Mouse (Mus musculus): ENCODE measurements around the gene Alkbh1.

Gene Alkbh1

DNA sequence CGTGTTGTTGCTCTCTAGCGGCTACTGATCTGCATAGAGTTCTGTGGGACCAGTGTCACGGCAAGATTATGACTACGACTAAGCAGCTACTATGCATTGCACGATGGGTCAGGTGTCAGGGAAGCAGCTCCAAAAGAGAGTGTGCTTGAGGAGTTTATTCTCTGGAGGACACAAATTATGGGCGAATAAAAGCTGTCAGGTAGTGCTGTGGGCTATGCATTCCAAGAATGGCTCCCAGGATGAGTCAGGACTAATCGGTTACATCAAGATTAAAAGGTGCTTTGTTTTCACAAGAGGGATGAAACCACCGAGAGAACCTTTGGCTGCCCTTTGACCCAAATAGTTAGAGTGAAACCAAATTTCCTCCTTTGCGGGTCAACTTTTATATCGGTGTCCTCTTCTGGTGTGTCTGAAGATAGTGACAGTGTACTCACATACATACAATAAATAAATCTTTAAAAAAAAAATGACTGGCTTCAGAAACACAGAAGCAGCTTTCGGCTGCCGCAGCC is 23.8 kb downstream of the Alkbh1 start:
- DNase-seq (ENCODE audit: inconsistent age in 2 of 2, low spot score in 1 of 2), result no peak

DNA sequence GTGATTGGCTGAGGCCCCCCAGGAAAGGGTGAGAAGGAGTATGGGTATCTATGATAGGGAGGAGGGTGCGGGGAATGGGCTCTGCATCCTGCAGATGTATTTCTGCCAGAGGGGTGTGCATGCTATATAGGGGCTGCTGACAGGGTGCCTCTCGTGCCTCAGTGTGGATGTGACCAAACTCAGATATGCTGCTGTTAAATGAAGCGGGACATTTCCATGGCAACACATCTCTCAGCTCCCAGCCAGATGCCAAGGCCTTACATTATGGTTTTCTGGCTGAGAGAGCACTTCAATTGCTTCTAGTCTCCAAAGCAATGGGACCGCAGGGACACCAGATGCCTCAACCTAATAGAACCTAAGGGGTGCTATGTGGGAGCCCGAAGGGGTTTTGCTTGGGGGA is 24.9 kb downstream of the Alkbh1 start:
- DNase-seq (ENCODE audit: inconsistent age in 2 of 2, low spot score in 1 of 2), result no peak

DNA sequence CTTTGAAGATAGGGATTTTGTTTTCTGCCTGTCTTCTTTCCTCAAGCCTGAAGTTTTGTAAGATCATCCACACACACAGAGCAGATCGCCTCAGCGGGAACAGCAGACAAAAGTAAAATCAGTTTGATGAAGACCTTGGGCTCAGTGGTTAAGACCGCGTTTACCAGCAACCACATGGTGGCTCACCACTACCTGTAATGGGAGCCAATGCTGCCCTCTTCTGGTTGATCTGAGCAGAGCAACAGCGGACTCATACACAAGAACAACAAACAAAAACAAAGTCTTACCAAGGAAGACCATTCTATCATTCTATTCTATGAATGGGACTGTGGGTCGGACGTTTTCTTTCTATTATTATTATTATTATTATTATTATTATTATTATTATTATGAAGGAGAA is 27.1 kb downstream of the Alkbh1 start:
- peak; percentile 67 to 90 for DNase-seq (ENCODE audit: inconsistent age in 2 of 2, low spot score in 1 of 2)

DNA sequence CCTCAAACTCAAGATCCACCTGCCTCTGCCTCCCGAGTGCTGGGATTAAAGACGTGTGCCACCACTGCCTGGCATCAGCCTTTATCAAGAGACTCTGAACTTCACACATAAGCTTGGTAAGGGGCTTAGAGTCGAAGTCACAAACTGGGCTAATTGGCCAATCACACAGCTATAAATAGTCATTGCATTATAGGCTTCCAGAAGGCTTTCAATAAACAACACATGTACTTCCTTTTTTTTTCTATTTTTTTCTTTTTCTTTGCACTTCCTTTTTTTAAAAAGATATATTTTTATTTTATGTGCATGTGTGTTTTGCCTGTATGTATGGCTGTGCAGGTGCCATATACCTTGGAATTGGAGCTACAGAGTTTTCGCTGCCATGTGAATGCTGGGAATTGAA is 28.5 kb downstream of the Alkbh1 start:
- no peak for DNase-seq (ENCODE audit: inconsistent age in 2 of 2, low spot score in 1 of 2)

DNA sequence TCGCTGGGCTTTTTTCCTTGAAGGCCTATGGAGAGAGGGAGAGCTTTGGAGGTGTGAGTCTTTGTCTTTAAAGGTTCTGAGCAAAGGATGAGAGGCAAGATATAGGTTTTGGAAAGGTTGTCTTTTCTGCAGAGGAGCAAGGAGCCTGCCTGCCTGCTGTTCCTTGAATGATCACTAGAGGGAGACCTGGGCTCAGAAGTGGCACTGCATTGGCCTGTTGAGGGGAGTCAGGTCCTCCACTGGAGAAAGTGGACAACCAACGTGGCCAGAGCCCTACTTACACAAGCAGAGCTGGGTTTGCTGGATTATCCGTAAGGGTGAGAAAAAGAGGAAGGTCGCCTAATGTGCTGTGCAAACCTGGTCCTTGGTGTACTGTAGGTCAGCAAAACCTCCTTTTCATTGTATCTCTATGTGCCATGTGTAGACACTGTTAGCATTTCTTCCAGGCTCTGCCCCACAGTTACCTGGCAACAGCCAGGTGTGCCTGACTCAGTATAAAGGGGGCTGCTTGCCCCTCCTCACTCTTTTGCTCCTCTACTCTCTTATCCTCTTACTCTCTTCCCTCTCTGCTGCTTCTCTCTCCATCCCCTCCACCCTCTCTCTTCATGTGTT is 30.5 kb downstream of the Alkbh1 start:
- peak; percentile 75 to 92 for DNase-seq (ENCODE audit: inconsistent age in 2 of 2, low spot score in 1 of 2)

DNA sequence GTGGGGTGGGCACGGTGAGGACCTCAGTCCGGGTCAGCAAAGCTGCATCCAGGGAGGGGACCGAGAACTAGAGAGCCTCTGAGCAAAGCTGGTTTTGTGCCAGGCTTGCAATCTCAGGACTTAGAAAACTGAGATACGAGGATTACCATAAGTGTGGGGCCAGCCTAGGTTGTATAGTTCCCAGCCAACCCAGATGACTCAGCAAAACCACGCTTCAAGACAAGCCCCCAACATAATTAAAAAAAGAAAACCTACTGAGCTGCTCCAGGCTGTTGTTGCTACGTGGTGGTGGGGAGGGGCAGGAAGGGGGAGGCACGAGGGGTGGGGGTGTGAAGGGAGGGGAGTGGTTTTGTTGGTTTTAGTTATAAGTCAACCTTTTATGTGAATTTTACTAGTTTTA is 32.8 kb downstream of the Alkbh1 start:
- peak in 1 of 2 experiments; percentile 66 for DNase-seq (ENCODE audit: inconsistent age in 2 of 2, low spot score in 1 of 2)

DNA sequence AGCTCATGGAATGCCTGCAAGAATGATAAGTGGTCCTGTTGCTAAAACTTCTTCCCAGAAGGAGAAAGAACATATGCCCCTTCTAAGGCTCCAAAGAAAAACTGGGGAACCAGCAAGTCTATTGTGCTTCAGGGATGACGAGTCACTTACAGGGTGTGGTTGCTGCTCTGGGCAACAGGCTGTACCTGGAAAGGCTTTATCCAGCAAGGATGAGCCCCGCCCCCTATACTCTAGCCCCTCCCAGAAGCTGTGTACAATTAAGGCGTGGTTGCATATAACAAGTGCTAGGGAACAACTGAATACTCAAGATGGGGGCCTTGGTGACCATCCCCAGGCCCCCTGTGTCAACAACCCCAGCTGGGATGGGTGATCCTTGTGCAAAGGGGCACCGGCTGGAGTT is 34.7 kb downstream of the Alkbh1 start:
- peak in 1 of 2 experiments; percentile 36 for DNase-seq (ENCODE audit: inconsistent age in 2 of 2, low spot score in 1 of 2)

DNA sequence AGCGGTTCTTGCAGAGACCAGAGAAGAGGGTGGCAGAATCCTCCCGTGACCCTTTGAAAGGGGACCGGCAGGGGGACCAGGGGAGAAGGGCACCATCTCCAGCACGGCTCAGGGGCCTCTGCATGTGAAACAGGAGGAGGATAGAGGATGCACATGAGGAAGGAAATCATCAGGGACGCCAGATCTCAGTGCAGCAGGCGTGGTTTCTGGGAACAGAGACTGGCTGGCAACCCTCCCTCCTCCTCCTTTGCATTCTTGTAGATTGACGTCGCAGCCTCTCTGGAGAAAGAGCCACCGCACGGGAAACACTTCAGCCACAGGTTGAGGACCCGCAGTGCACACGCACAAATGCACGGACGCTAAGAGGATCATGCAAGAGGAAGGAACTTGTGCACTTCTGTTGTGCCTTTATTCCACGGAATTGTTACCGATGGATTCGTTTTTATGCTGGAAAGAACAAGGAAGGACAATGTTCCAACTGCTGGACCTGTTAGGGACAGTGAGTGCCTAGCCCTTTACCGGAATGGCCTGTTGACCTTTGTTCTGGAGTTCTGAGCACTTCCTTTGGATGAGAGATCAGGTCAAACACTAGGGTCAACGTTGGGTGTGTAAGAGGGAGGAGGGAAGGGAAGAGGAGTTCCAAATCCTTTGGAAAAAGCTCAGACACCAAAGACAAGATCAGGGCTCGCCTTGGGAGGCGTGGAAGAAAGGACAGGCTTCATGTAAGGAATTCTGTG is 35.8 kb downstream of the Alkbh1 start:
- DNase-seq (ENCODE audit: inconsistent age in 2 of 2, low spot score in 1 of 2), result peak; percentile 79 to 91

DNA sequence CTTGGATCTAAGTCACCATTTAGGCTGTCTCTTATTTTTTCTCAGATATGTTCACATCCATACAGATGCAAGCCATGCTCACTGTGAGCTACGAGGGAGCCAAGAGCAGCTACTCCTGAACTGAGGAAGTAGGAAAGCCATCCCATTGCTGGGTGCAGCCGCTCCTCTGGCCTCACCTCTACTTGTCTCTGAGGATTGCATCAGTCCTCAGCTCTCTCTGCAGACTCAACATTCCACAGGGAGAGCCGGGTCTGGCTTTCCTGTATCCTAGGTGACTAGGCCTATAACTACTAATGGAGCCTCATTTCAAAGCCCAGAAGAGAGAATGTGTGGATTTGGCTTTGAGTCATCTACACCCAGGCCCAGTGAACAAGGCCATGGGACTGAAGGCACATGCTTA is 38.1 kb downstream of the Alkbh1 start:
- no peak for DNase-seq (ENCODE audit: inconsistent age in 2 of 2, low spot score in 1 of 2)

DNA sequence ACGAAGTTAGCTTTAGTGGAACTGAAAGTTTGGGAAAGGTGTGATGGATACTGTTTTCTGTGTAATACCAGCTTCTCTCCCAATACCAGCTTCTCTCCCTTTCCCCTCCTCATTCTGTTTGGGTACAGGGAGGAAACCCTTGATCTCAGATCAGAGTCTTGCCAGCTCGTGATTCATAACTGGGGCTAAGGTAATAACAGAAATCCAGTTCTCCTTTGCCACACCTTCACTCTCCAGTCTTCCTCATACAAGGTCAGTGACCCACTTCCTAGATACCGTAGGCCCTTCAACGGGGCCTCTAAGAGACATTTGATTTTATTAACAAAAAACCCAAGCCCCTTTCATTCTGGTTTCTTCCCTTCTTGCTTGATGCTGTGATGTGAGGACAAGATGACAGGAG is 38.7 kb downstream of the Alkbh1 start:
- DNase-seq (ENCODE audit: inconsistent age in 2 of 2, low spot score in 1 of 2), result no peak

DNA sequence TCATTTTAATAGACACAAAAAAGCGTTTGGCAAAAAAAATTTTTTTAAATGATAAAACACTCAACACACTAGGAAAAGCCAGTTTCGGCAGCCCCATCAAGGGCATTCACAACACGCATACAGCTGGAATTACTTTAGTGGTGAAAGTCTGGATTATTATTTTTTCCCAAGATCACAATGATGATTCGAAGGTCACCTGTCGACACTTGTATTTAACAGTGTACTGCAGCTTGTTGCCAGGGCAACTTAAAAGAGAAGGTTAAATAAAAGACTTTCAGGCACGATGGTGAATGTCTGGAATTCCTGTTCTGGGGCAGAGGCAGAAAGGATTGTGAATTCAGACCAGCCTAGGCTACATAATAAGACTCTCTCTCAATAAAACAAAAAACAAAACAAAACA is 41.9 kb downstream of the Alkbh1 start:
- peak in 1 of 2 experiments; percentile 67 for DNase-seq (ENCODE audit: inconsistent age in 2 of 2, low spot score in 1 of 2)

DNA sequence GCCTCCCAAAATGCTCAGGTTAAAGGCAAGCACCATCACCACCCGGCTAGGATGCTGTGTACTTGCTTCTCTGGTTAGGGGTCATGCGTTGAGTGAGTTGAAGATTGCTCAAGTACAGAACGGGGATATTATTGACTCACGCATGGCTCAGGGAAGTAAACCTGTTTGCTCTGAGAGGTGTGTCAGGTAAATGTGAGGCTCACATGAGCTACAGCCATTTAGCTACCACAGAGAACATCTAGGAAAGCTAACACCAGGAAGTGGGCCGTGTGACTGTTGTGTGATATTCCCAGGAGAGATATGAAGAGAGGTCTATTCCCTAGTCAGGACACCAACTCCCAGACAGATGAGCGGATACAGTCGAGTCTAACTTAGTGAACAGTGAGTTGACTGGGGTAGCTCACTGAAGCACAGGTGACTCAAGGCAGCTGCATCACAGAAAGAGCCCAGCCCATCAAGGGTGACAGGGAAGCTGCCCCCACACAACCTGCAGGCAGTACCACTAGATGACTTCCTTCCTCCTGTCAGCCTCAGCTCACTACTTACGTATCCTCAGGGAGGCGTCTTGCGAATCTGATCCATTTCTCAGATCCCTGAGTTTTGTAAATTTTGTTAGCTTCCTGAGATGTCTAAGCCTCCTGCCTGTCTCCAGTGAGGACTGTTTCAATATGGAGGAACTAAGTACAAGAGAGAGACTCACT is 44.5 kb downstream of the Alkbh1 start:
- DNase-seq (ENCODE audit: inconsistent age in 2 of 2, low spot score in 1 of 2), result peak in 1 of 2 experiments; percentile 61

DNA sequence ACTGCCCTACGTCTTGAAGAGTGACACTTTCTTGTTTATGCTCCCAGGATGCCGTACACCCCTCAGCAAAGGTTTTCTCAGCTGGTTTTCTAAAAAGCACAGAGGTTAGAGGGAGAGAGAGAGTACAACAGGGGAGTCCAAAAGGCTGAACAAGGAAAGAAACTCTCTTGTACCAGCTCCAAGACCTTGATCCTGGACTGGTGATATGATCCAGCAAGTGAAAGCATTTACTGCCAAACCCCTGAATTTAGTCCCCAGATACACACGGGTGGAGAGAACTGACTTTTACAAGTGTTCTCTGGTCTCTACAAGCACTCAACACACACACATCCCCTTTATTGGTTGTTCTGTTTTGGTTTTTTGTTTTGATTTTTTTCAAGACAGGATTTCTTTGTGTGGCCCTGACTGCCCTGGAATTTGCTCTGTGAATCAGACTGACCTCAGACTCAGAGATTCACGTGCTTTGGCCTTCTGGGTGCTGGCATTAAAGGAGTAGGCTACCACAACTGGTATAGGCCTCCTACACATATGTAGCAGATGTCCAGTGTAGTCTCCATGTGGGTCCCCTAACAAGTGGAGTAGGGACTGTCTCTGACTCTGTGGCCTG is 45.9 kb downstream of the Alkbh1 start:
- DNase-seq (ENCODE audit: inconsistent age in 2 of 2, low spot score in 1 of 2), result peak; percentile 77 to 93

DNA sequence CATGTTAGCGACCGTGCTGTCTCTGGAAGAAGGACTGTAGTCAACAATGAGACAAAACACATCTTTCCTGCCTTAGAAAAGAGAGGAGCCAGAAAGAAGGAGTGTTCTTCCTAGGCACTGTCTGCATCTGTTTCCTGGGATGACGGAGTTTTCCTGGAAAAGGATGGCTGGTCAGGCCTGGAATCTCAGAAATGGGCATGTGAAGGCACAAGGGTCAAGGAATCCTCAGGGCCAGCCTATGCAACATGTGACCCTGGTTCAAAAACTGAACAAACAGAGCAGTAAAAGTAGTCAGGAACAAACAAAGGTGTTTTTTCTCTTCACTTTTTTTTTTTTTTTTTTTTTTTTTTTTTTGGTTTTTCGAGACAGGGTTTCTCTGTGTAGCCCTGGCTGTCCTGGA is 46.7 kb downstream of the Alkbh1 start:
- DNase-seq (ENCODE audit: inconsistent age in 2 of 2, low spot score in 1 of 2), result peak in 1 of 2 experiments; percentile 70

DNA sequence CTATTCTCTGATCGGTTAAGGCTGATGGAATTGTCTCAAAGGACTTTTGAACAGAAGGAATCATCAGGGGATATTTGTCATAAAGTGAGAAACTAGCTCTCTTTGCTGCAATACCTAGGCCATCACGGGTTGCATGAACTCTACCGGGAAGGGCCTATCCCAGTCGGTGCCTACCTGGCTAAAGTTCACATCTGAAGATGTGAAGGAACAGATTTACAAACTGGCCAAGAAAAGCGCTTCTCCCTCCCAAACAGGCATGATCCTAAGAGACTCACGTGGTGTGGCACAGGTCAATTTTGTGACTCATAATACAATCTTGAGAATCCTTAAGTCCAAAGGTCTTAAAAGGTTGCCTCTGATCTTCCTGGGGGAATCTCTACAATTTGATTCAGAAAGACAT is 49.5 kb downstream of the Alkbh1 start:
- DNase-seq (ENCODE audit: inconsistent age in 2 of 2, low spot score in 1 of 2), result no peak

DNA sequence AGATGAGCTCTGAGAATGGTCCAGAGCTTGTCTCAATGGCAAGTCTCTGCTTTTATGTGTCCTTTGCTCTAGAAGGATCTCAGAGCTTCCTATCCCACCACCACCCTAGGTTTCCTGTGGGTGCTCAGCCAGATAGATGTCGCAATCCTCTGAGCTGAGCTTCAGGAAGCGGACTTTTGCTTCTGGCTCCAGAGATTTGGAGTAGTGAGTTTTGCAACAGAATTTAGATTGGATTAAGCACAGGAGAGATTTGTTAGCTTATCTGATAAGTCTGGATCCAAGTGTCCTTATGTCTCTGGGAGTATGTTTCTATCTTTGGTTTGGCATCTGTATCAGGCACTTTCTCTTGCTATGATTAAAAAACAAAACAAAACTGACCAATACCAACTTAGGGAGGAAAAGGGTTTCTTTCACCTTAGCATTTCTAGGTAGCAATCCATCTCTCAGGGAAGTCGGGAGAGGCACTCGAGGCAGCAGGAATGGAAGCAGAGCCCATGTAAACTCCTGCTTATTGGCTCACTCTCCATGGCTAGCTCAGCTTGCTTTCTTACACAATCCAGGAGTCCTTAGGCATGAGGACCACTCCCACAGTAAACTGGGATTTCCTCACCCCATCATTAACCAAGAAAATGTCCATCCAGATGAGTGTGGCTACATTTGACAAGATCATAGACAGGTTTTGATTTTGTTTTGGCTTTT is 50.2 kb downstream of the Alkbh1 start:
- peak; percentile 46 to 79 for DNase-seq (ENCODE audit: inconsistent age in 2 of 2, low spot score in 1 of 2)

DNA sequence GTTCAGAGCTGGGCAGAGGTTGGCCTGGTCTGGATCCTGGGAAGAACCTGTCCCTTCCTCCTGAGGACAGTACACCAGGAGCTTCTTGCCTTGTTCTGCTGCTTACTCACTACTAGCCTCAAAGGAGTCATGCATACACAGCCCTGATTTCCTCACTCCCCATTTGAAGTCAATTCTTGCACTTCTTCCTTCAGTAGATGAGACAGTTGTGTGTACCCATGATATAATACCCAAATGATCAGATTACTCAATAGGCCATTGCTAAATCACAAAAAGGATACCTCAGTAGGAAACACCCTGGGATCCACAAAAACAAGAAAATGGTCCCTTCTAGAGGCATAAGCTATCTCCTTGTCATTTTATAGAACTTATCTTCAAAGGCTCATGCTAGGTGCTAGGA is 52.5 kb downstream of the Alkbh1 start:
- peak in 1 of 2 experiments; percentile 77 for DNase-seq (ENCODE audit: inconsistent age in 2 of 2, low spot score in 1 of 2)

DNA sequence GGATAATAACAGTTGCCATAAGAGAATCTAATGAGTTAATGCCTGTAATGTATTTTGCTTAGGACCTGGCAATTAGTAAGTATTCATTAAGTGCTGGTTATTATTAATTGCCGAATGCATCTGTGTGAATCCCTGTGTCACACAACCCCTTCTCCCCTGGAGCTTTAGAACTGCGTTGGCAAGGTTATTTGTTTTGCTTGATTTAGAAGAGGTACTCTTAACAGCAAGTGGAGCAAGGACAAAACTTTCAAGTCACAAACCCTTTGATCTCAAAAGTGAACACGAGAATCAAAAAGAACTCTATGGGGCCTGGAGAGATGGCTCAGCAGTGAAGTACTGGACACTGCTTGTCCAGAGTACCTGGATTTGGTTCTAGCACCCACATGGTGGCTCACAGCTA is 54.6 kb downstream of the Alkbh1 start:
- DNase-seq (ENCODE audit: inconsistent age in 2 of 2, low spot score in 1 of 2), result peak in 1 of 2 experiments; percentile 87

DNA sequence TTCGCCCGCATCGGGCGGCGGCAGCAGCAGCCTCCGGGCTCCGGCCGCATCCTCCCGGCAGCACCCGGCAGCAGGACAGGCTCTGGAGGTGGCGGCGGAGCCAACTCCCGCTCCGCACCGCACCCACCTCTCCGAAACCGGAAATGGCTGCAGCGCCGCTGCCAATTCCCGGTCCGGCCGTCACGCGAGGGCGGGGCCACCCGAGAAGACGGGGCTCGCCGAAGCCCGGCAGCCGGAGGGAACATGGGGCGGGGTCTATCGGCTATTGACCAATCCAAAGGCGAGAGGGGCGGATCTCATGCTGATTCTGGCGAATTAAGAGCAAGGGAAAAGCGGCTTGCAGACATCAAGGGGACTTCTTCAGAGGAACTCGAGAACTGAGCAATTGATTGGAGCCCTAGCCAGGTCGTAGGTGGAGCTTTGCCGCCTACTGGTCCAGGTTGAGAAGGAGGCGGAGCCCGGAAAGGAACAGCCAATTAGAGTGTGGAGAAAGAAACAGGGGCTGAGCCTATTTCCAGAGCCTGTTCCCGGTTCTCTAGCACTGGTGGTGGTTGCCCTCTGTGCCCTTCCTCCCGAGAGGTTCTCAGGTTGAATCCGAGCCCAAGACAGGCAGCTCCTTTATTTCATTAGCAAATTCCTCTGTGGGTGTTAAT is 55.6 kb downstream of the Alkbh1 start, which contains the start of gene Sptlc2:
Gene Sptlc2 (minus strand): TSS at position 234 of the 653 bp plus-strand sequence.
- DNase-seq (ENCODE audit: inconsistent age in 2 of 2, low spot score in 1 of 2), result peak; percentile 100
